Mouse (Mus musculus) forebrain, embryonic 14.5 days (tissue): ENCODE data around the gene Me3. TPM values are rescaled to one million over a fixed set of nuclear protein-coding genes. Genes with fewer than 3 reads are reported as not detected.

Experiments used
- ATAC-seq: fragments of 200-750 bp; cut with Nextera tagmentation; 2 replicates; pipeline ENCODE4 v1.8.0; 2017; ENCODE audit warnings: mild to moderate bottlenecking, moderate library complexity
- DNase-seq: peaks from one replicate; pipeline ENCODE4 v3.0.0-alpha.2; 2015; ENCODE audit warnings: low spot score
- H3K27ac ChIP-seq: fragments of 300-500 bp; sonication (generic); 2 replicates; pipeline ENCODE4 v1.5.1; 2014; ENCODE audit warnings: low read depth, mild to moderate bottlenecking, control low read depth, low read length, moderate library complexity
- H3K27me3 ChIP-seq: fragments of 300-500 bp; sonication (generic); replicated peaks from 2 replicates; pipeline ENCODE4 v1.6.1; 2014; ENCODE audit warnings: low read length, control low read depth, mixed read lengths; ENCODE audit not compliant: control insufficient read depth, insufficient read depth
- H3K36me3 ChIP-seq: fragments of 300-500 bp; sonication (generic); 2 replicates; pipeline ENCODE4 v1.6.1; 2014; ENCODE audit warnings: low read length, control low read depth; ENCODE audit not compliant: control insufficient read depth, insufficient read depth
- H3K4me1 ChIP-seq: fragments of 300-500 bp; sonication (generic); 2 replicates; pipeline ENCODE4 v1.6.1; 2014; ENCODE audit warnings: antibody characterized with exemption, low read length, control low read depth; ENCODE audit not compliant: control insufficient read depth, insufficient read depth
- H3K4me2 ChIP-seq: fragments of 300-500 bp; sonication (generic); 2 replicates; pipeline ENCODE4 v1.6.1; 2014; ENCODE audit warnings: mild to moderate bottlenecking, control low read depth, low read length
- H3K4me3 ChIP-seq: fragments of 300-500 bp; sonication (generic); 2 replicates; pipeline ENCODE4 v1.5.1; 2014; ENCODE audit warnings: low read depth, low read length, control low read depth
- H3K9ac ChIP-seq: fragments of 300-500 bp; sonication (generic); 2 replicates; pipeline ENCODE4 v1.6.1; 2014; ENCODE audit warnings: mild to moderate bottlenecking, low read length, control low read depth, moderate library complexity
- H3K9me3 ChIP-seq: fragments of 300-500 bp; sonication (generic); replicated peaks from 2 replicates; pipeline ENCODE4 v1.6.1; 2016; ENCODE audit warnings: low read length, control low read depth, mixed read lengths; ENCODE audit not compliant: control insufficient read depth
- WGBS: fragments of 180-500 bp; shearing (Covaris S2); extraction: QIAGEN DNeasy Blood & Tissue Kit; methylation state at CpG from one replicate; pipeline ENCODE4 v1.1.7; 2014; 5-methylcytosine and 5-hydroxymethylcytosine counted together
- polyA plus RNA-seq: library from polyadenylated mRNA; unstranded; fragments of >200 nt; fragmentation: Nextera tagmentation; extraction: Ambion mirVana; gene quantifications from 2 replicates; pipeline ENCODE4 v1.2.1, GENCODE M21; 2014

Gene Me3
- polyA plus RNA-seq, 1 experiment from 2014 or later, result 3.2 TPM

DNA sequence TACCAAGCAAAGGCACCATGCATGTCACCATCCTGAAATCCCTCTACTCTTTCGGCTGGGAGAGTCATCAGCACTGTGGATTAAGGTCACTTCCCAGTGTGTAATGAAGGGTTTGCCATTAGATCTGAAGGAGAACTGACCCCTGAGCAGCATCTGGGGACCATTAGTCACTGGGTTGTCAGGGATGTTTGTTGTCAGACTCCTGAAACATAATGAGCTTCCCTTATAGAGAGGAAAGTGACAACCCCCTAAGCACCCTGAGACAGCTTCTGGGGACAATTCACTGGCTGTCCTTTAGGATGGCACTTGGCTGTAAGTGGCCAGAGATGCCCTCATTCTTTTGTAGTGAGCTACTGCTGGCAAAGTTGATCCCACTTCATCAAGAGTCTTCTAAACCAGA lies 68.3 kb downstream of the Me3 start:
- Histone ChIP-seq H3K9ac (no peak overlapping the region), H3K27ac (no peak overlapping the region), H3K4me2 (no peak overlapping the region), H3K4me1 (peaks cover 3% of the 10 kb centered on the region; the same call in 1 of the 2 replicates), H3K4me3 (no peak overlapping the region), H3K36me3 (no peaks in the 10 kb centered on the region), H3K27me3 (no peaks in the 10 kb centered on the region), H3K9me3 (no peaks in the 10 kb centered on the region)
- 52% methylated on average over 1 of the region's 1 CpGs for WGBS
- ATAC-seq (no peak), DNase-seq (no peak)

DNA sequence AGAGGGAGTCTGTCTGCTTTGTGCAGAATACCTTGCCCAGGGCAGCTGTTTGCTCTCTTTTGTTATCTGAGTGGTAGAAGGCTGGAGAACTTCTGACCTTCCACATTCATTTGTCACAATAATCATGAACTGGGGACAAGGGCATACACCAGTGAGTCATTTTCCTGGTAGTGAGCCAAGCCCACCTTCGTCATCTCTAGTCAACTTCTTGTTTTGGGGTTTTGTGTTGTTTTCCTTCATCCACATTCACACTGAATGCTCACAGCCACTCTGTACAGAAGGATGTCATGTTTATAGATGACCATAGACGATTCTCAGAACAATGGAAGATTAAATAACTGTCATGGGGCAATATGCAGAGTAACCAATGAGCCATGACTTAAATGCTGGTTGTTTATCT lies 78.6 kb downstream of the Me3 start:
- no peaks in the 10 kb centered on the region for H3K27me3 ChIP-seq
- no peak overlapping the region for H3K4me2 ChIP-seq
- H3K9me3 ChIP-seq, result no peaks in the 10 kb centered on the region
- DNase-seq (no peak), ATAC-seq (no peak)
- no peaks in the 10 kb centered on the region for H3K4me1 ChIP-seq
- WGBS, result 79% methylated on average over 2 of the region's 2 CpGs
- no peak overlapping the region for H3K4me3 ChIP-seq
- H3K36me3 ChIP-seq, result no peaks in the 10 kb centered on the region
- no peak overlapping the region for H3K27ac ChIP-seq
- H3K9ac ChIP-seq, result no peak overlapping the region

DNA sequence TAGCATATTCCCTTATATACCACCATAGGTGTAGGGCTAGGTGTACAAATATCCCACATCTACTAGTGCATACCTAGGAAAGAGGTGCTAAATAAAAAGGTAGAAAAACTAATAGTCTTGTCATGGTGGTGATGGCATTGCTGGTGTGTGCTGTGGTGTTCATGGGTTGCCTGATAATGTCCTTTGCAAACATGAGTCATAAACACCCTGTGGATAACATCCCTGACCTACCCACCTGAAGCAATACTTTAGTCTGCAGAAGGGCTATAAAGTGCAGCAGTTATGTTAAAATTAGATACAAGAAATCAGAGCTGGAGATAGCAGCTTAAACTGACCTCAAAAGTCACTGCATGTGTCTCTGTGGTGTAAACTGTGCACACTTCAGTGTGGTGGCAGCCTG lies 80.9 kb downstream of the Me3 start:
- Histone ChIP-seq H3K9me3 (no peaks in the 10 kb centered on the region), H3K27me3 (no peaks in the 10 kb centered on the region), H3K36me3 (no peaks in the 10 kb centered on the region), H3K9ac (no peak overlapping the region), H3K4me3 (no peak overlapping the region), H3K4me1 (no peaks in the 10 kb centered on the region), H3K27ac (no peak overlapping the region), H3K4me2 (no peak overlapping the region)
- ATAC-seq (no peak), DNase-seq (no peak)

DNA sequence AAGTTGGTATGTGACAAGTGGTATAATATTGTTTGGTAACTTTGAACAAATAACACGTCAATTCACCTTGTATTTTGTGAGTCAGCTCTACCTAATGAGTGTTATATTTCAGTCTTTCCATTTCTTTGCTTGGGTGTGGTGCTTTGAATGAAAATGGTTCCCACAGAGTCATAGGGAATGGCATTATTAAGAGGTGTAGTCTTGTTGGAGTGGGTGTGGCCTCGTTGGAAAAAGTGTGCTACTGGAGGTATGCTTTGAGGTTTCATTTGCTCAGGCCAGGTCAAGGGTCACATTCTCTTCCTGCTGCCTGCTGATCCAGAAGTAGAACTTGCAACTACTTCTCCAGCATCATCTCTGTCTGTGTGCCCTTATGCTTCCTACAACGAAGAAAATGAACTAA lies 84.0 kb downstream of the Me3 start:
- no peak overlapping the region for H3K4me2 ChIP-seq
- no peak for DNase-seq
- no peak overlapping the region for H3K4me3 ChIP-seq
- H3K27ac ChIP-seq, result no peak overlapping the region
- H3K4me1 ChIP-seq, result no peaks in the 10 kb centered on the region
- ATAC-seq, result no peak
- WGBS, result 89% methylated on average over 3 of the region's 3 CpGs
- H3K9ac ChIP-seq, result no peak overlapping the region
- H3K27me3 ChIP-seq, result no peaks in the 10 kb centered on the region
- H3K9me3 ChIP-seq, result no peaks in the 10 kb centered on the region
- H3K36me3 ChIP-seq, result no peaks in the 10 kb centered on the region

DNA sequence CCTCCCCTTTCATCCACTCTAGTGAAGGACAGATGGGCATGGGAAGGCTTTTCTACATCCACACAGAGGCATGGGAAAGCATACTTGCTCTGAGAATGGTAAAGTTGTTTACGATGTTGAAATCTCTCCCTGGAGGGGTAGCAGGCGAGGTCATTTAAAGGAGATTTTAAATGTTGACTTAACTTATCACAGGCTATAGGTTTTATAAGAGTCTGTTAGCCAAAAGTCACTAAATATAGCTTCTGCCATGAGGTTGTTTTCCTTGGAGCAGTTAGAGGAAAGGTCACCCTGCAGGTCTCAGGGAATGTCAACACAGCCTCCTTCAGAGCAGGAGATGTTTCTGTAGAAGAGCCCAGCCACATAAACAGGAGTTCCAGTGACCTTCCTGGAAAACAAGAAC lies 85.3 kb downstream of the Me3 start:
- Histone ChIP-seq H3K27me3 (no peaks in the 10 kb centered on the region), H3K4me3 (no peak overlapping the region), H3K27ac (no peak overlapping the region), H3K4me2 (no peak overlapping the region), H3K9ac (no peak overlapping the region), H3K36me3 (no peaks in the 10 kb centered on the region), H3K9me3 (no peaks in the 10 kb centered on the region), H3K4me1 (no peaks in the 10 kb centered on the region)
- ATAC-seq (no peak), DNase-seq (no peak)
- WGBS, result 87% methylated on average over 2 of the region's 2 CpGs

DNA sequence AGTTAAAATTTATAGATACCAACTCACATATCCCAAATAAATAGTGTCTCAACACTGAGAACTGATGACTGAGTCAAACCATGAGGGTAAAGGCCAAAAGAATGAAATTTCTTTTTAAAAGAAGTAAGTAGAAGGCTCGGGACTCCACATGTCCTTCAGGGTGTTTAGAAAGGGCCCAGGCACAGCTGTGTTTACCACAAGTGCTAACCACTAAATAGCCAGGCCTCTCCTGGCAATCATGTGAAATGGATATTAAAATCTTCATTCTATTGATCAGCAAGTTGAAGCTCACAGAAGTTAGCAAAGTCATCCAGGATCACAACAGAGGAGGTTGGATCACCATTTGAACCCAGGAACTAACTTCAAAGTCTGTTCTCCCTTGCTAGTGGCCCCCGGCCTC lies 86.1 kb downstream of the Me3 start:
- H3K36me3 ChIP-seq, result no peaks in the 10 kb centered on the region
- ATAC-seq (no peak), DNase-seq (no peak)
- no peak overlapping the region for H3K27ac ChIP-seq
- no peaks in the 10 kb centered on the region for H3K4me1 ChIP-seq
- H3K4me2 ChIP-seq, result no peak overlapping the region
- no peaks in the 10 kb centered on the region for H3K9me3 ChIP-seq
- no peak overlapping the region for H3K4me3 ChIP-seq
- no peak overlapping the region for H3K9ac ChIP-seq
- no peaks in the 10 kb centered on the region for H3K27me3 ChIP-seq
- 87% methylated on average over 2 of the region's 2 CpGs for WGBS

DNA sequence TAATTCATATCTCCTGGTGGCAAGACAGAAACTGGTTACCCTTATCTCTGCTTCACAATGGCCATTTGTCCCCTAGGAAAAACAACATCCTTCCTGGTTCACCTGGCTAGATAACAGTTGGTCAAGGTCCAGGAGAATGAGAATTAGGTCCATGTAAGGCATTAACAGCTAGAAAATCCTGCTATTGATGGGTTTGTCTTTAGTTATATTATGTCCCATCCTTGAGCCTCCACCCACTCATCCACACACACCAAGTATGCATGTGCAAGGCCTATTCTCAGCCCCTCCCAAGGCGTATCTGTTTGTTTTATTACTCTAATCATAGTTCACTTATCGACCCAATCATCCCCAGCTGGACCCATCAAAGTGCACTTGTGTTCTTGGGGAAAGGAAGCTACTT lies 88.1 kb downstream of the Me3 start:
- Histone ChIP-seq H3K36me3 (no peaks in the 10 kb centered on the region), H3K9ac (no peak overlapping the region), H3K4me1 (no peaks in the 10 kb centered on the region), H3K4me2 (no peak overlapping the region), H3K27ac (no peak overlapping the region), H3K27me3 (no peaks in the 10 kb centered on the region), H3K9me3 (no peaks in the 10 kb centered on the region), H3K4me3 (no peak overlapping the region)
- ATAC-seq, result no peak
- WGBS, result 96% methylated on average over 2 of the region's 2 CpGs
- DNase-seq, result no peak

DNA sequence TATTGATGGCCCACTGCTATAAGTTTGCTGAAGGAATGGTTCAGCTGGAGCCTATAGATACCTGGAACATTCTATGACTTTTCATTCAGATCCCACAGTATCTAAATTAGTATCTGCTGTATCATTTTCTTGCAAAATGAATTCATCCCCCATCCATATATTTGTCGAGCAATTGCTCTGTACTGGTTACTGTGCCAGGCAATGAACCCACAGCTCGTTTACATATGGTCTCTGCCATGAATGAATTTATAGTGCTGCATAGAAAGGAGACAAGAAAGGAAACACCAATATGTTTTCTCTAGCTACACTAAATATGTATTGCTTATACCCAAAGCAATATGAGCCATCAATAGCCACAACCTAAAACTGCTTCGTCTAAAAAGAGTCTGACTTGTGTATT lies 94.5 kb downstream of the Me3 start:
- Histone ChIP-seq H3K4me3 (no peak overlapping the region), H3K4me1 (no peaks in the 10 kb centered on the region), H3K36me3 (no peaks in the 10 kb centered on the region), H3K4me2 (no peak overlapping the region), H3K27ac (no peak overlapping the region), H3K9me3 (no peaks in the 10 kb centered on the region), H3K27me3 (no peaks in the 10 kb centered on the region), H3K9ac (no peak overlapping the region)
- ATAC-seq (no peak), DNase-seq (no peak)
- WGBS, result 82% methylated on average over 3 of the region's 3 CpGs

DNA sequence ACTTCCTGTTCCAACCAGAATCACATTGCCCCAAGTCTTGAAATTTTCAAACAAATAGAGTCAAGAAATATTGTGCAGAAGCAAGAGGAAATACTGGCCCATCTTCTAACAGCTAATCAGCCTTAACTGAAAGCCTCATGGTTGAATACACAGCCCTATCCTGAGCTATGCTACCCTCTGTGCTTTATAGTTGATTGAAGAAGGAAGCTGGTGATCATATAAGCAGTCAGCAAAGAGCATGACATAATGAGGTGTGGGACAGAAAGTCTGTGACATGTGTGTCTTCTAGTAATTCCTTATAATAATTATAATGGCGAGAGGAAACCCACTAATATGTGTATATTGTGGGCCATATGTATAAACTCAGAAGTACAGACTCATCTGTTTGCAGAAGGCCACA lies 95.4 kb downstream of the Me3 start:
- Histone ChIP-seq H3K36me3 (no peaks in the 10 kb centered on the region), H3K4me2 (no peak overlapping the region), H3K9ac (no peak overlapping the region), H3K4me1 (no peaks in the 10 kb centered on the region), H3K27me3 (no peaks in the 10 kb centered on the region), H3K9me3 (no peaks in the 10 kb centered on the region), H3K27ac (no peak overlapping the region), H3K4me3 (no peak overlapping the region)
- 95% methylated on average over 1 of the region's 1 CpGs for WGBS
- DNase-seq, result no peak
- ATAC-seq, result no peak

DNA sequence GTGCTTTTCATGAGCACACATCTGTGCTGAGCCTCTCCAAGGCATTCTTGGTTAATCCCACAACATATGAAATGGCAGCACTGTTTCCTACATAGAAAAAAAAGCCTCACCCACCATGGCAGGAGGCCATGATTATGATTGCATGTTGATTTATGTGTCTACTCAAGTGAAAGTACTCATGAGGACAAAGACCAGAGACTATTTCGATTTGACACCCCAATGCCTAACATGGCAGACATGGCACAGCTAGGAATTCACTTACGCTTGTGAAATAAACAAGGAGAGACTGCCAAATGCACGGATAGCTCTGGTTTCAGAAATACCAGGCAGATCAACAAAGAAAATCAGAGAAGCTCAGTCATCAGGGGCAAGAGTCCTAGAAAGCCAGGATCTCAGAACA lies 96.2 kb downstream of the Me3 start:
- DNase-seq (no peak), ATAC-seq (no peak)
- no peaks in the 10 kb centered on the region for H3K4me1 ChIP-seq
- WGBS, result 81% methylated on average over 3 of the region's 3 CpGs
- no peaks in the 10 kb centered on the region for H3K27me3 ChIP-seq
- H3K27ac ChIP-seq, result no peak overlapping the region
- no peak overlapping the region for H3K4me2 ChIP-seq
- H3K9me3 ChIP-seq, result no peaks in the 10 kb centered on the region
- no peak overlapping the region for H3K4me3 ChIP-seq
- H3K36me3 ChIP-seq, result no peaks in the 10 kb centered on the region
- H3K9ac ChIP-seq, result no peak overlapping the region
